Mouse (Mus musculus) brown adipose tissue, adult 24 weeks (tissue): ENCODE results near the gene Tfap4. TPM values are rescaled to one million over a fixed set of nuclear protein-coding genes. Genes with fewer than 3 reads are reported as not detected.

Source experiments
- H3K27ac ChIP-seq: fragments of 200-500 bp; replicated peaks from 2 replicates; pipeline ENCODE4 v1.5.1; 2012; ENCODE audit warnings: low read depth, mild to moderate bottlenecking, low read length
- H3K4me1 ChIP-seq: fragments of 200-500 bp; 2 replicates; pipeline ENCODE4 v1.6.1; 2012; ENCODE audit warnings: low read length, mixed read lengths; ENCODE audit not compliant: control insufficient read depth, insufficient read depth, insufficient read length
- H3K4me3 ChIP-seq: fragments of 200-500 bp; 2 replicates; pipeline ENCODE4 v1.5.1; 2012; ENCODE audit warnings: low read depth, mild to moderate bottlenecking, low read length, moderate library complexity; ENCODE audit not compliant: insufficient read depth
- polyA plus RNA-seq: library from polyadenylated mRNA; stranded (reverse); fragments of >200 nt; gene quantifications from 2 replicates; pipeline ENCODE4 v1.2.4, GENCODE M21; 2012; ENCODE audit not compliant: missing spikeins, insufficient read depth, insufficient read length

Tfap4 gene
- 3.2 and 3.3 TPM in 2 replicates for polyA plus RNA-seq

GRCm38 (mm10) chr16:4559715-4560144 is at the start of gene Tfap4:
TSS of gene Tfap4 (minus strand) at chr16:4559854.
- Histone ChIP-seq H3K4me1 (no peaks in the 10 kb centered on the region), H3K4me3 (peak within 1 kb of the TSS; percentile 65), H3K27ac (peak within 1 kb of the TSS; percentile 76)

- no peak overlapping the region for H3K27ac ChIP-seq
- H3K4me3 ChIP-seq = no peak overlapping the region
- peaks cover 13% of the 10 kb centered on the region for H3K4me1 ChIP-seq
Measured at GRCm38 (mm10) chr16:4608532-4609059, 48.9 kb upstream of the Tfap4 start.

DNA sequence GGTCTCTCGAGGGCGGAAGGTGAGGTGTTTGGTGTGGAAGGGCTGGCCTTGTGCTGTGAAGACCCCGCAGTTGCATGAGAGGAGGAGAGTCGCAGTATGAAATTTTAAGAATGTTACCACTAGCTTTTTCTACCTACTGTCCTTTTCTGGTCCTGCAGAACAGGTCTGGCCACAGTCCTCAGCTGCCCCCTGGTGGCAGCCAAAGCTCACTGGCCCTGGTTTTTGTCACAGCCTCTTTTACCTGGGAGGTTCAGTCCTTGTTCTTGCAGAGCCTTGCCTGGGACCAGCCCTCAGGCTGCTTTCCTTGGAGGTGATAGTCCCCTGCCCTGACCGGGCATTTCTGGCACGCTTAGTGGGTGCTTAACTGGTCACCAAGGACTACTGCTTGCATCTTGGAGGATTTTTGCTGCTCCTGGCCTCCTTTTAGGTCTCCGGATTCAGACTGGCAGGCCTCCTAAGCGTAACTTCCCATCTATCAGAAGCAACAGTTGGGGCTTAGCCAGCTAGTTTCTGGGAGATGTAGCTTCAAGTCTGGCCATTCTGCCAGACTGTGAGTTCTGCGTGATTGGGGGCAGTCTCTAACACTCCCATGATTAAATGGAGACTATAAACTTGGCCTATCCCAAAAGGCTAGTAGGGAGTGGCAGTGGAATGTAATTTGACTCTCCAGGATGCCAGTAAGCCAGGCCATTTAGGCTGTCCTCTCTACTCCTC is 48.3 kb upstream of the Tfap4 start:
- peaks cover 13% of the 10 kb centered on the region for H3K4me1 ChIP-seq
- H3K4me3 ChIP-seq = no peak overlapping the region
- no peak overlapping the region for H3K27ac ChIP-seq

DNA sequence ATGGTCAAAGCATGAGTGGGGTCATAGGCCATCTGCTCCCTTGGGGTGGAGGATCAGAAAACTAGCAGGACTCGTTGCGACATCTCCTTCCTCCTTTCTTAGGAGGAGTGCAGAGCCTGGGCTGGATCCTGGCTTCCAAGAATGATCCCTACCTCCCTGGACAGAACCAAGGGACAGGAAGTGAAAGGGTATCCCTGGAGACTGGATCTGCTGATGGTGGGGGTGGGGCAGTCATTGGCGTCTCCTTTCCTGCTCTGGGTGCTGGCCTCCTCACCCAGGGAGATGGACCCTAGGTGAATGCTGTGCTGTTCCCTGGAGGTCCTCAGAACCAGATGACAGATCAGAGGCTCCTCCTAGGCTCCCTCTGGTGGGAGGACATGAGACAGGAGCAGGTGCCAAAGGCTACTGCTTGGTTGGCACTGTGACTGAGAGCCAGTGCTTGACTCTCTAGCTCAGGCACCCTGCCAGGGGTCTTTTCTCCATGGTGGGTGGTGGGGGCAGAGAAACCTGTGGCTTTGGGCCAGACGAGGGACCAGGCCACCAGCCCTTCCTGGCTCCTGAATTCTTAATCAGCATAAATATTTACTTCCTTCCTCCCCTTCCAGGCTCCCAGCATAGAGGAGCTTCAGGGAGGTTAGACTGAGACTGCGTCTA is 46.9 kb upstream of the Tfap4 start:
- H3K4me3 ChIP-seq = no peak overlapping the region
- H3K4me1 ChIP-seq = peaks cover 13% of the 10 kb centered on the region
- peak overlapping the region; percentile 66 for H3K27ac ChIP-seq

- peaks cover 13% of the 10 kb centered on the region for H3K4me1 ChIP-seq
- H3K4me3 ChIP-seq = no peak overlapping the region
- H3K27ac ChIP-seq = 0 out of 2 replicates have a peak overlapping the region, but pooled peaks have one; percentile 13
Measured at GRCm38 (mm10) chr16:4605514-4606131, 46.0 kb upstream of the Tfap4 start.

DNA sequence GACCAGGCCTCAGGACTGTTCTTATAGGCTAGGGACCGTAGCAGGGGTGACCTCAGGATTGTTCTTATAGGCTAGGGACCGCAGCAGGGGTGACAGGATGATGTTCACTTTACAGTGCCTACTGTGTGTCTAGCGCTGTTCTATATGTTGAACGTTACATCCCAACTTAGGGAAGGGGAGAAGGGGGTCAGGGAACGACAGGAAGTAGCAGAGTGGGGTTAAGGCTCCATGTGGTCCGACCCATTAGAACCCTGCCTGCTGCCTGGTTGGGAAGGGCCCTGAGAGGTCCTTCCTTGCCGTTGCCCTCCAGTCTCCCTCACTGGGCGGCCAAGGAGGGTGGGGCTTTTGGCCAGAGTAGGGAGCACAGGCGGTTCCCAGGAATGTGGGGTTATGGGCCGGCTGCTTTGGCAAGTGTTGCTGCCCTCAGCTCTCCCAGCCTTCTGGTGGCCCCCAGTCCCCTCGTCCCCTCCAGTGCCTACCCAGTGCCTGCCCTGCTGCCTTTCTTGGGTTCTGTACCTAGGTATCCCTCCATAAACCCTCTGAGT is 44.7 kb upstream of the Tfap4 start:
- Histone ChIP-seq H3K4me3 (no peak overlapping the region), H3K4me1 (peaks cover 13% of the 10 kb centered on the region), H3K27ac (no peak overlapping the region)

GRCm38 (mm10) chr16:4603453-4603837 is 43.8 kb upstream of the Tfap4 start:
- peaks cover 13% of the 10 kb centered on the region for H3K4me1 ChIP-seq
- no peak overlapping the region for H3K27ac ChIP-seq
- H3K4me3 ChIP-seq = no peak overlapping the region

DNA sequence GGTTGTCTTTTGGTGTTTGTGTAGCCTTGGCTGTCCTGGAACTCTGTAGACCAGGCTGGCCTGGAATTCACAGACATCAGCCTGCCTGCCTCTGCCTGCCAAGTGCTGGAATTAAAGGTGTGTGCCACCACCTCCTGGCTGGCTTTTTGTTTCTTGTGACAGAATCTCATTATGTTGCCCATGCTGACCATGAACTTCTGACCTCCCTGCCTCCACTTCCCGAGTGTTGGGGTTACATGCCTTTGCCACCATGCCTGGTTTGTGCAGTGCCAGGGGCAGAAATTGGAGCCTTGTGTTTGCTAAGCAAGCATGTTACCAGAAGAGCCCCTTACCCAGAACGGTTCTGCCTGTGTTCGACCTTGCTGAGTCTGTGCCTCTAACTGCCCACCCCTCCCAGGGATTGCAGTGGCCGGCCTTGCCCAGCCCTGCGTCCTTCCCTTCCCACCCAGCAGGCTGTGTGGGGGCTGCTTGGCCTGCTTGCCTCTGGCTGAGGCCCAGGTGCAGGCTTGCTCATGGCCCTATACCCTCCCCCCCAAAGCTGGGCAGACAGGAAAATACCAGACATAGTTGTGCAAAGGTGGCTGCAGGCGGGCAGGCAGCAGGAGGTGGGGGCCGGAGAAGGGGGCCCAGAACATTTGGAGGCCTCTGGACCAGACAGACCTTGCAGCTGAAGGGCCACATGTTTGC is 43.3 kb upstream of the Tfap4 start:
- Histone ChIP-seq H3K4me3 (no peak overlapping the region), H3K27ac (no peak overlapping the region), H3K4me1 (peaks cover 13% of the 10 kb centered on the region)

DNA sequence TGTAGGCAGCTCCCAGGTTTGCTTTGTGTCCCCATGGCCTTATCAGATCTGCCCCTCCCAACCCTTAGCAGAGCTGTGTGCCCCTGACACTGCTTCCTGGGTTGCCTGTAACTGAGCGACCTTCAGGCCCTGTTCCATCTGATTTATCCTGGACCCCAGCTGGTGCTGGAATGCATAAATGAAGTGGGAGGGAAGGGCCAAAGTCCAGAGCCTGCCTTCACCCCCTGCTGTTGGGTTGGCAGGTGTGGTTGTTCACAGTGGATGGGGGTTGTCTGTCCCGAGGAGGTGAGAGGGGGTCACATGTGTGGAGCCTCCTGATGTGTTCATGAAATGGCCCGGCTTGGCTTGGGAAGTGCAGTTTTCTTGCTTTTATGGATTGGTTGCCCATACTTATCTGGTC is 42.5 kb upstream of the Tfap4 start:
- Histone ChIP-seq H3K27ac (no peak overlapping the region), H3K4me1 (peaks cover 11% of the 10 kb centered on the region), H3K4me3 (no peak overlapping the region)

- Histone ChIP-seq H3K27ac (no peak overlapping the region), H3K4me1 (no peaks in the 10 kb centered on the region), H3K4me3 (no peak overlapping the region)
Measured at GRCm38 (mm10) chr16:4600701-4601310, 41.2 kb upstream of the Tfap4 start.

GRCm38 (mm10) chr16:4599616-4600015 is 40.0 kb upstream of the Tfap4 start:
- Histone ChIP-seq H3K4me1 (no peaks in the 10 kb centered on the region), H3K27ac (no peak overlapping the region), H3K4me3 (no peak overlapping the region)

DNA sequence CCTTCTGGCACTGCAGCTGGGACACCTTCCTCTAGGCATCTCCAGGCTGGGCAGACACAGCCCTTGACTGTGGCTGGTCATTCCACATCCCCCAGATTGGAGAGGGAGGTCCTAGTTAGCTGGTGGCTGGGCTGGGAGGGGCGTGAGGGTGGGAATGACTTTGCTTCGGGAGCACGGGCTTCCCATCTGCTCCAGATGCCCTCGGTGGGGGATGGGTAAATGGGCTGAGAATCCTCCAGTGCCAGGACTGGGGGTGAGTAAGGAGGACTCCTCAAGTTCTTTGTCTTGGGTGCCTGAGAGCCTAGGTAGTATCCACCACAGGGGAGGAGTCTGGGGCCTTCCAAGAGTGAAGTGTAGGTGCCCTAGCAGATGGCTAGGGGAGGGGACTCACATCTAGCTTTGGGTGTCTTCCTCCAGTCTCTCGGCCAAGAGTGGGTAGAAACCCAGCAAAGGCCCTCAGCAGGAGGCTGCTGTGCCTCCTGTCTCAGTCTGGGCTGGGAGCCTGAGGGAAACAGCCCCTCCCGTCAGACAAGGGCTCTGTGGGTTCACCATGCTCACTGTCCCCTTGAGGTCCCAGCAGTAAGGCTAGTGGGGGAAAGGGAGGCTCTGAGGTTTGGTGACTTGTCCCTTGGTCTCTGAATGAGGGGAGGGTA is 39.4 kb upstream of the Tfap4 start:
- no peak overlapping the region for H3K27ac ChIP-seq
- H3K4me3 ChIP-seq = no peak overlapping the region
- no peaks in the 10 kb centered on the region for H3K4me1 ChIP-seq

DNA sequence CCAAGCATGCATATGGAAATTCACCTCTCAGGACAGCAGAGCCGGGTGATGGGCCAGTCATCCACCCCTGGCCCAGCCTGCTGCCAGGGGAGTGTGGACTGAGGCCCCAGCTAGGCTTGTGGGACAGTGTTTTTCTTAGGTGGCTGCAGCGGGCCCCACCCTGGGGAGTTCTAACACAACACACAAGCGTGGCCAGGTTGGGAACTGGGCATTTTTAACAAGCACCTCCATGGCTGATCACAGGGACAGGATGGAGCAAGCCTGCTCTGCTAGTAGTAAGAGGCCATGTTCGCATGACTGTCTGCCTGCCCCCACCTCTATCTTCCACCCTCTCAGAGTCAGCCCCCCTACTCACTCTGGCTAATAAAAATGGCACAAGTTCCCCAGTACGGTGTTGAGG is 38.4 kb upstream of the Tfap4 start:
- Histone ChIP-seq H3K4me1 (no peaks in the 10 kb centered on the region), H3K4me3 (no peak overlapping the region), H3K27ac (no peak overlapping the region)

DNA sequence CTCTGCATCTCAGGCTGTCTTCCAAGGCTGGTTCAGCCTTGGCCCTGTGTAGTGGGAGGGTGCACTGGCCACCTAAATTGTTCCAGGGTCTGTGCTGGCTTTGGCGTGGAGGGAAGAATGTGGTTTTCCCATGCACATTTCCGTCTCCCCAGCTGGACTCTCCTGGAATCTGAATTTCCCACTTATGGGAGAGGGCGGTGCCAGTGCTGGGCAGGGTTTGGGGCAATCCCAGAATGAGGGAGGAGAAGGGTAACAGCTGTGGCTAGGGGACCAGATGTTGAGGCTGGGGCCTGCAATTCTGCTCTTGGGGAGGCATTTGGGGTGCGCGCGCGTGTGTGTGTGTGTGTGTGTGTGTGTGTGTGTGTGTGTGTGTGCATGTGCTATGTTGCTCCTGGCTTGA is 37.6 kb upstream of the Tfap4 start:
- H3K4me1 ChIP-seq = no peaks in the 10 kb centered on the region
- H3K27ac ChIP-seq = no peak overlapping the region
- no peak overlapping the region for H3K4me3 ChIP-seq
